Mouse (Mus musculus): ENCODE results near the gene Ces1e. TPM values are rescaled to one million over a fixed set of nuclear protein-coding genes. Genes with fewer than 3 reads are reported as not detected.

Gene Ces1e
- polyA plus RNA-seq (2012; rRNA removed; ENCODE audit: low replicate concordance) = 0.13 and 4.9 TPM in 2 replicates

DNA sequence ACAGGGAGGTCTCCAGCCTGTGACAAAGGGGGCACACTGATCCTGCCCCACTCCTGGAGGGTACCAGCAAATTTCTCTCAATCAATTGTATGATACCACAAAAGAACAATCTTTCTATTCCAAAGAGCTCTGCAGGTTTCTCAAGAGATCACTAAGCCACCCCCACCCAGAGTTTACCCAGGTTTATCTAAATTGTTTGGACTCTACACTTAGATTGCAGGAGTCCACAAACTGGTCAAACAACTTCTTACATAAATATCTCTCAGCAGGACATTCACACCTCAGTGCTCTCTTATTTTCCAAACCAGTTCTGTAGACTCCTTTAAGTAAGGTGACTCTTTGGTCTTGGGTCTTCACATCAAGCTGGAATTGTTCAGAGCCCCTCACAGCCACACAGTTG lies at the start of gene Ces1e:
Gene Ces1e, minus strand, starts transcription at position 174 of the 400 bp plus-strand sequence.

DNA sequence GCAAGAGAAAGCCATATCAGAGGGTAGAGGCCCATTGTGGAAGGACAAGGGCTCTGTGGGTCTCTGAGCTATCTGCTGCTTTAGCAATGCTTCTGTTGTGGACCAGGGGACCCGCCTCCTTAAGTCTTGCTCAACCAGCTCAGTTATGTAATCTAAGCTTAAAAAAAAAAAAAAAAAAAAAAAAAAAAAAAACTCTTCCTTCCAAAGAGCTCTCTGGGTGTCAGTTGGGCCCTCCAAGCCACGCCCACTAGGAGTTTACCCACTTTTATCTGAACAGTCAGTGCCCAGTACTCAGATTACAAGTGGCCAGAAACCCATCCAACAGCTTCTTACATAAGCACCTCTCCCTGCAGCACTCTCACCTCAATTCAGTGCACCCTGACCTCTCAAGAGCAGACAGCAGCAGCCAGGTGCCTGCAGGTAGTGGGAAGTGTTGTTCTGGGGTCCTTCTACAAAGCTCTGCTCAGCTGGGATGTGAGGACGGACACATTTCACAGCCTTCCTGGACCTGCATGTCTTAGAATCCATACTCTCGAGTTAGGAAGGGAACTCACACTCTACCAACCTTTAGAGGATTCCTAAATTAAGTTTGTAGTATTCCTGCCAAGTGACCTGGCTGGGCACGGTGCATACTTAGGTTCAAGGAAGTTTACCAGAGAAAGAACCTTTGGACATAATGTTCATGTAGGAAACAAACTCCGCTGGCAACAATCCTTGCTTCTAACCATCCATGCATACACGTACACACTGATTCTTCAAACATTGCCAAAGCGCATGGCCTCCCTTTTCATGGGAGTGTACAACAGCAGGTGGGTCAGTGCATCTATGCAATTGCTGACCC lies 31.5 kb downstream of the Ces1e start, which contains the start of gene Ces1d:
Gene Ces1d, minus strand, starts transcription at position 154 of the 841 bp plus-strand sequence.

Other genes starting within 250 kb of the Ces1e start
- gene Ces1a, start 181.4 kb downstream of the Ces1e start, polyA plus RNA-seq (2012; rRNA removed; ENCODE audit: low replicate concordance) = not detected in 2 replicates
- gene Ces1b, start 149.6 kb downstream of the Ces1e start, polyA plus RNA-seq (2012; rRNA removed; ENCODE audit: low replicate concordance) = not detected in 2 replicates
- gene Ces1c, start 98.3 kb downstream of the Ces1e start, polyA plus RNA-seq (2012; rRNA removed; ENCODE audit: low replicate concordance) = 0.54 TPM in 1 of 2 replicates, not detected in the other
- gene Ces1d, start 31.8 kb downstream of the Ces1e start, polyA plus RNA-seq (2012; rRNA removed; ENCODE audit: low replicate concordance) = 697 and 1,899 TPM in 2 replicates
- gene Ces1f, start 50.1 kb upstream of the Ces1e start, polyA plus RNA-seq (2012; rRNA removed; ENCODE audit: low replicate concordance) = 39.8 and 56.7 TPM in 2 replicates
- 0.06 and 0.21 TPM in 2 replicates for gene Ces1g, start 107.7 kb upstream of the Ces1e start, polyA plus RNA-seq (2012; rRNA removed; ENCODE audit: low replicate concordance)
- not detected in 2 replicates for gene Ces1h, start 150.1 kb upstream of the Ces1e start, polyA plus RNA-seq (2012; rRNA removed; ENCODE audit: low replicate concordance)

Measured in subcutaneous adipose tissue, adult 2 months (tissue).